In genomic region chrX:106080811-106081443, GRCm38 (mm10) we compare ENCODE assay signal across 9 mouse cellular contexts. TPM values are rescaled to one million over a fixed set of nuclear protein-coding genes. Genes with fewer than 3 reads are reported as not detected.
A peak's percentile ranks its signal among the peaks of the same experiment; 100 is the strongest.
DNase-seq lines count a peak whose midpoint lies in the region; ATAC-seq and TF ChIP-seq lines count a peak whose summit lies in the region.
"Had no signal": no experiment of that assay in that cellular context is flagged by ENCODE, and none has a peak within 500 bp of the region (broad histone marks: within the 10 kb centered on the region; RNA-seq: fewer than 3 reads in every experiment).

No protein-coding gene starts in this region.

- TF ChIP-seq CTCF in layer of hippocampus, adult 2 months (conservative IDR thresholded peaks at IDR 0.05): no peak

- no peak overlapping the region for H3K4me3 ChIP-seq in layer of hippocampus, adult 2 months
- H3K4me3 ChIP-seq: megakaryocyte, embryonic 14.5 days had no signal

- DNase-seq in layer of hippocampus, adult 2 months (ENCODE audit: low spot score in 2 of 2): peak; percentile 9 to 10
- no peak for DNase-seq in layer of hippocampus, adult 9-10 months (ENCODE audit: low spot score)
- peak; percentile 4 for DNase-seq in embryo, embryonic 9.5 days (ENCODE audit: extremely low spot score)
- DNase-seq in layer of hippocampus, postnatal 14 days (ENCODE audit: low spot score in 2 of 2): peak; percentile 3 to 12
- peak; percentile 4 for DNase-seq in retina, embryonic 14.5 days (ENCODE audit: low spot score)
- DNase-seq in T-cell, adult 2 months (ENCODE audit: low spot score): no peak
- no peak for DNase-seq in B cell, adult 2 months

- H3K27ac ChIP-seq in layer of hippocampus, adult 2 months: no peak overlapping the region

- ATAC-seq in inflammation-experienced regulatory T-cells, adult 6 months: no peak

RNA-seq across cellular contexts. Expression of gene Atp7a, which starts 53.9 kb away (rescaled TPM):
- total RNA-seq in layer of hippocampus, adult 2 months (2021): 1 to 10 TPM; 7.2 to 7.5 TPM
- 10 to 100 TPM in 1 of 2 experiments, 1 to 10 TPM in 1; 8.7 to 11.3 TPM for total RNA-seq in layer of hippocampus, postnatal 14 days (2021)
- polyA plus RNA-seq in inflammation-experienced regulatory T-cells, adult 6 months (2017; shearing (Covaris generic)): 10 to 100 TPM in 1 of 3 experiments, 1 to 10 TPM in 2; 6.0 to 10.4 (median 9.3) TPM

Comparison
In these comparisons a context has a peak if more than half of its experiments do, and no peak if none do; other contexts are left out.
1. DNase-seq: peak in layer of hippocampus, adult 2 months (2 of 2), embryo, embryonic 9.5 days (single experiment), layer of hippocampus, postnatal 14 days (2 of 2) and retina, embryonic 14.5 days (single experiment); none in layer of hippocampus, adult 9-10 months (single experiment), T-cell, adult 2 months (single experiment) and B cell, adult 2 months (0 of 2).